Mouse (Mus musculus): ENCODE results near the gene Htra3.

The Htra3 gene

DNA sequence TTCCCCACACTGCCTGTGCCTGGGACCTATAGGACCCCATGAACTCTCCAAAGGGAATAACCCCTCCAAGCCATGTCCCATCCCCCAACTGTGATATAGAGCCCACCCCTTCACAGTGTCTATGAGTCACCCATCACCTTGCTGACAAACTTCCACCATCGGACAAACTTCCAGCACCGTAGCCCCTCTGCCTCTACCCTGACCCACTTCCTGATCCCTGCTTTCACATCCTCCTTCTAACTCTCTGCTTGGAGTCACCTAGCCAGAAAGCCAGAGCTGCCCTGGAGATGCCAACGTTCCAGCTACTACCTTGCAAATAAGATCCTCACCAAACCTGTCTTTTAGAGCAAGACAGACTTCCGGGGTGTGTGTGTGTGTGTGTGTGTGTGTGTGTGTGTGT lies 14.1 kb upstream of the Htra3 start:
- no peak for DNase-seq

DNA sequence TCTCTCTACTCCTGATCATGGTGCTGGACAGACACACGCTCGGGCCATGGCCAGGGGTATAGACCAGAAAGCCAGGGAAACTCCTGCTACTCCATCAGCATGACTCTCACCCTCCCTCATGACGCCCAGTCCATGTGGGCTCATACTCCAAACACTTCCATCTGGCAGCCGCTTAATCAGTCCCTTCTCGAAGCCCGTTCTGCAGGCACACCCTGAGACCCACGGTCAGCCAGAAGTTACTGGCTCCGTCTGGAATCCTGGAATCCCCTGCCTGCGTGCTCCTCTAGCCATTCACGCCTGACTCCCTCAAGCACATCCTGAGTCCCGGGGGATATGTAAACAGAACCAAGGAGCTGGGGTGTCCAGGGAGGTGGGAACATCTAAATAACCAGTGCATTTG lies 11.7 kb upstream of the Htra3 start:
- DNase-seq: no peak

- no peak for DNase-seq
Measured at GRCm38 (mm10) chr5:35690485-35691165, 11.0 kb upstream of the Htra3 start.

- no peak for DNase-seq
Measured at GRCm38 (mm10) chr5:35689374-35689773, 9.8 kb upstream of the Htra3 start.

DNA sequence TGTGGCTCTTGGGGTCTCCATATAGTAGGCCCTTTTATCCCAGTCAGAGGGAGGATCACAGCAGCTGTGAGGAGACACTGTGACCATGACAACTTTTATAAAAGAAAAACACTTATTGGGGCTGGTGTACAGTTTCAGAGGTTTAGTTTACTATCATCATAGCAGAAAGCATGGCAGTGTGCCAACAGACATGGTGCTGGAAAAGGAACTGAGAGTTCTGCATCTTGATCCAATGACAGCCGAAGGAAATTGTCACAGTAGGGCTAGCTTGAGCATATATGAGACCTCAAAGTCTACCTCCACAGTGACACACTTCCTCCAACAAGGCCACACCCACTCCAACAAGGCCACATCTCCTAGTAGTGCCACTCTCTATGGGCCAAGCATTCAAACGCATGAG lies 9.3 kb upstream of the Htra3 start:
- no peak for DNase-seq

- no peak for DNase-seq
Measured at GRCm38 (mm10) chr5:35687098-35687497, 7.5 kb upstream of the Htra3 start.

- DNase-seq: no peak
Measured at GRCm38 (mm10) chr5:35686336-35686735, 6.8 kb upstream of the Htra3 start.

- DNase-seq: no peak
Measured at GRCm38 (mm10) chr5:35685079-35685478, 5.5 kb upstream of the Htra3 start.

GRCm38 (mm10) chr5:35680958-35681357 lies 1.4 kb upstream of the Htra3 start:
- DNase-seq: no peak

- no peak for DNase-seq
Measured at GRCm38 (mm10) chr5:35676964-35677363, 2.6 kb downstream of the Htra3 start.

GRCm38 (mm10) chr5:35674081-35674555 lies 5.5 kb downstream of the Htra3 start:
- DNase-seq: no peak

- DNase-seq: peak; percentile 20
Measured at GRCm38 (mm10) chr5:35673086-35673485, 6.5 kb downstream of the Htra3 start.

DNA sequence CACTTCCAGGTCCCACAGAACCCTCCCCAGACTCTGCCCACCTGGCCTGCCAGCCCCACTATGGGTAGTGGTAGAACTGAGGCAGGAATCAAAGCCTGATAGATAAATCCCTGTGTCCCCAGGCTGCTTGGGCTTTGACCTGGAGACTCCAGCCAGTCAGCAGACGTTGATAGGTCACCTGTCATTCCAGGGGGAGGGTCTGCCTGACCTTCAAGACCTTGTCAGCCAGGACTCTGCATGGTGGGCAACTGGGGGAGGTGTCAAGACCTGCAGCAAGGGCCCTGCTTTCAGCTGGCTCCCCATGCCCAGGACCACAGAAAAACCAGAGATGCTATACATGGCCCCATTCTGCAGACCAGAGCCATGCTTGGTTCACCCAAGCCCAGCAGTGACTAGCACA lies 7.0 kb downstream of the Htra3 start:
- DNase-seq: no peak

DNA sequence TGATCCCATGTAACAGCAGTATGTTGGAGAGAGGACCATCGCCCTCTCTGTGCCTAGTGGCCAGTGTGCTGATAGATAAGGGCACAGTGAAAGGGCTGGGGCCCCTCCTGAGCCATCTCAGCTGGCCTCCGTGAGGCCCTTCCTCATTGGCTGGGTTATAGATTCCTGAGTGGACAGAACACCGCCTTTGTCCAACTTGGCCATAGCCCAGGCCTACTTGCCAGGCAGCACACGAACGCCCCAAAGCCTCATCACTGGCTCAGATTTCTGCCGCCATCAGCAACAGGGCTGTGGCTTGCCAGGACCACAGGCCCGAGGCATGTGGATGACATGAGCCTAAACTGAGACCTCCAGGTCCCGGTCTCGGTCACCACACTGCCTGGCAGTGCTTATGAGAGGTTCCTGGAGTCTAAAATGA lies 8.1 kb downstream of the Htra3 start:
- DNase-seq: peak; percentile 39

GRCm38 (mm10) chr5:35670412-35670801 lies 9.2 kb downstream of the Htra3 start:
- DNase-seq: no peak

- DNase-seq: no peak
Measured at GRCm38 (mm10) chr5:35669747-35670411, 9.7 kb downstream of the Htra3 start.

DNA sequence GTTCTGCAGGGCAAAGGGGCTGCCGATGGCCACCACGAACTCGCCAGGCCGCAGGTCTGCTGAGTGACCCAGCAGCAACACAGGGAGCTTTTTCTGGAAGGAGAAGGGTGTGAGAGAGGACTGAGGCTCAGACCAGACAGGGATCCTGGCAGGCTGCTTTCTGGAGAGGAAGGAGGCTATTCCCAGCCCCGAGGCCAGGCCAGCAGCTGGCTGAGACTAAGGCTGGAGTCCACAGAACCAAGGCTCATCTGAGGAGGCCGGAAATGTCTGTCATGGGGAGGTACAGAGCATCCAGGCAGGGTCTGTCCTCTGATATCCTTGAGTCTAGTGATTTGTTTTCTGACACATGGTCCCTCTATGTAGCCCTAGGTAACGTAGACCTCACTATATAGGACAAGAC lies 13.4 kb downstream of the Htra3 start:
- no peak for DNase-seq

DNA sequence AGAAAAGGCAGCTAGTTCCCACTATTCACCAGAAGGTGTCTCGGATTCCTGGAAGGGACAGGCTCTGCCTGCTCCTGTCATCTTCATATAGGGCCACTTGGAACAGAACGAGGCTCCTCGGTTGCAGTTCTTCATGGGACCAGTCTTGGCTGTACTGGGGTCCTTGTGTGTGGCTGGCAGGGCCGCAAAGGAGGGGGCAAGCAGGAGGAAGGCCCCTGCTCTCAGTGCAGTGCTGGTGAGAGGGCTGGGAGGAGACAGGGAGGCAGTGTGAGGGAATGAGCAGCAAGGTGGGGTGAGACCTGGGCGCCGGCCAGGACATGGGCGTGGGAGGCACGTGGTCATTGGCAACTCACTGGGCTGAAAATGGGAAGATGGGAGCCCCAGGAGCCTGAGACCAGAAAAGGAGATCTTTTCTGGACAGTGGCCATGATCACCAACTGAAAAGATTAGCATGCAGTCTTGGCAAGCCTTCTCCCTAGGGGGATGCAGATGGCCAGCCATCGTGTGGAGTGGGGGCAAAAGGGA lies 17.5 kb downstream of the Htra3 start:
- DNase-seq: no peak

DNA sequence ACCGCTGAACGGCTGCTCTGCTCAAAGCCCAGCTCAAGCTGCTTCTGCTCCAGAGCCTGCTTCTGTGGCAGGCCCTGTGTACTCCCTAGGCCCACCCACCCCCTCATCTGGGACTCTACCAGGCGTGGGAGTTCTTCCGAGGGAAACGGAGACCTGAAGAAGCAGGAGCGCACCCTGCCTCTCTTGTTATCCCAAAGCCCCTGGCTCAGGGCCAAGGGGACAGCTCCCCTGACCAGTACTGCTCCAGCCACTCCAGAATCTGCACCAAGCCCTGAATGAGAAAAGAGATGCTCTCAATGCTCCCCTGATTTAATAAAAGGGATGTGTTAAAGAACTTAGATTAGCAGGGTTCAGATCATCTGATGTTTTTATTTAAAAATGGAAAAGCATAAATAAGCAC lies 18.4 kb downstream of the Htra3 start:
- DNase-seq: no peak

DNA sequence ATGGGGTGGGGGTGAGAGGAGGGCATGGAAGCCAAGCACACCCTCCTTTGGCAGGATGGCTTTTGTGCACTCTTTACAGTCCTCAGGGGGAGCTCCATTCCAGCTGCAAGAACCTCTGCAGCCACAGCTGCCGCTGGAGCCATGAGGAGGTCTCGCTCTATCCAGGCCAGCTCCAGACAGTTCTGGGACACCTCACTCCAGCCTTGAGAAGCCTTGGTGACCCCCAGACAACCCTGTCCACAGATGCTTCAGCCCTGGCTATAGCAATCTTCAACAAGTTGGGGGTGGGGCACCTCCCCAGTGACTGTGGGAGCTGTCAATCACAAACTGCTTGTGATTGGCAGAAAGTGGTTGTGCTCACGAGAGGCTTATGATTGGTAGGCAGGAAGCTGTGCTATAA lies 20.1 kb downstream of the Htra3 start:
- DNase-seq: no peak

GRCm38 (mm10) chr5:35655753-35656485 lies 23.7 kb downstream of the Htra3 start:
- no peak for DNase-seq

GRCm38 (mm10) chr5:35653743-35654395 lies 25.7 kb downstream of the Htra3 start:
- DNase-seq: no peak

DNA sequence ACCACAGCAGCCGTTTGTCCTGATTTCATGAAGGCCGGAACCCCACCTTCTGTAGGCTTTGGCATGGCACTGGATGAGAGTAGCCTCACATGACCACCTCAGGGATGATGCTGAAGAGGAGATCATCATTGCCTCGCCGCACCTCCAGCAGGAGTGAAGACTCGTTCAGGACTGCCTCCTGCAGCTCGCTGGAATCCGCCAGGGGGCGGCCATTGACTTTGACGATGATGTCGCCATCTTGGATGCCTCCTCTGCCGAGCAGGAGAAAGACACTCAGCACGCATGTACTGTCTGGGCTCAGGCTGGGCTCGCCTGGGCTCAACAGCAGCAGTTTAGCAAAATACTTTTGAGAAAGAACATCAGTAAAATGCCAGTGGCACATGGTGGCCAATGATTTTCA lies 26.7 kb downstream of the Htra3 start:
- DNase-seq: no peak

Measured in cerebellum, adult 11-12 months (tissue).